ENCODE assay signal across 17 mouse cellular contexts in genomic region chr9:23171361-23171760, GRCm38 (mm10).
"Had no signal": no experiment of that assay in that cellular context is flagged by ENCODE, and none has a peak within 500 bp of the region (broad histone marks: within the 10 kb centered on the region; RNA-seq: fewer than 3 reads in every experiment).

No protein-coding gene starts in this region.

- DNase-seq: left cerebral cortex, postnatal 4 days; liver; liver, embryonic 13.5 days; liver, postnatal 0 days; lung, adult 18-20 months; lung, adult 2 months; lung, embryonic 14.5 days; lung, postnatal 10 days; lung, postnatal 14 days; lung, postnatal 36 days; lung, postnatal 4 days; midbrain, embryonic 14.5 days had no signal

- ATAC-seq: liver, embryonic 12.5 days; liver, postnatal 0 days; lung, postnatal 0 days; midbrain, embryonic 13.5 days; midbrain, embryonic 15.5 days; midbrain, embryonic 16.5 days had no signal
